Mouse (Mus musculus) heart, embryonic 16.5 days (tissue): Measurements from ENCODE around the gene Sec61a1. TPM values are rescaled to one million over a fixed set of nuclear protein-coding genes. Genes with fewer than 3 reads are reported as not detected.

Experiments used
- ATAC-seq: fragments of 200-750 bp; cut with Nextera tagmentation; replicated peaks from 2 replicates; pipeline ENCODE4 v1.8.0; 2017; ENCODE audit warnings: moderate number of reproducible peaks; ENCODE audit not compliant: insufficient read depth, low FRiP score; ENCODE audit errors: extremely low read depth
- H3K27ac ChIP-seq: fragments of 300-500 bp; sonication (generic); 2 replicates; pipeline ENCODE4 v1.5.1; 2014; ENCODE audit warnings: mild to moderate bottlenecking, low read length, control low read depth, moderate library complexity
- H3K27me3 ChIP-seq: fragments of 300-500 bp; sonication (generic); 2 replicates; pipeline ENCODE4 v1.6.1; 2014; ENCODE audit warnings: low read length, mixed read lengths; ENCODE audit not compliant: control insufficient read depth, insufficient read depth
- H3K36me3 ChIP-seq: fragments of 300-500 bp; sonication (generic); 2 replicates; pipeline ENCODE4 v1.6.1; 2014; ENCODE audit not compliant: control insufficient read depth, insufficient read depth
- H3K4me1 ChIP-seq: fragments of 300-500 bp; sonication (generic); 2 replicates; pipeline ENCODE4 v1.6.1; 2014; ENCODE audit warnings: low read length, mixed read lengths; ENCODE audit not compliant: control insufficient read depth, insufficient read depth
- H3K4me2 ChIP-seq: fragments of 300-500 bp; sonication (generic); 2 replicates; pipeline ENCODE4 v1.6.1; 2014; ENCODE audit warnings: low read depth, mild to moderate bottlenecking, control low read depth, low read length
- H3K4me3 ChIP-seq: fragments of 300-500 bp; sonication (generic); 2 replicates; pipeline ENCODE4 v1.5.1; 2014; ENCODE audit warnings: mild to moderate bottlenecking, control low read depth, low read length
- H3K9ac ChIP-seq: fragments of 300-500 bp; sonication (generic); 2 replicates; pipeline ENCODE4 v1.6.1; 2014; ENCODE audit warnings: low read length, control low read depth
- H3K9me3 ChIP-seq: fragments of 300-500 bp; sonication (generic); replicated peaks from 2 replicates; pipeline ENCODE4 v1.6.1; 2016; ENCODE audit warnings: low read length; ENCODE audit not compliant: control insufficient read depth
- WGBS: fragments of 180-500 bp; shearing (Covaris S2); extraction: QIAGEN DNeasy Blood & Tissue Kit; methylation state at CpG from one replicate; pipeline ENCODE4 v1.1.7; 2014; 5-methylcytosine and 5-hydroxymethylcytosine counted together
- polyA plus RNA-seq: library from polyadenylated mRNA; unstranded; fragments of >200 nt; fragmentation: Nextera tagmentation; extraction: Ambion mirVana; gene quantifications from 2 replicates; pipeline ENCODE4 v1.2.1, GENCODE M21; 2015

The Sec61a1 gene
- polyA plus RNA-seq, 1 experiment from 2014 or later: 171 TPM

DNA sequence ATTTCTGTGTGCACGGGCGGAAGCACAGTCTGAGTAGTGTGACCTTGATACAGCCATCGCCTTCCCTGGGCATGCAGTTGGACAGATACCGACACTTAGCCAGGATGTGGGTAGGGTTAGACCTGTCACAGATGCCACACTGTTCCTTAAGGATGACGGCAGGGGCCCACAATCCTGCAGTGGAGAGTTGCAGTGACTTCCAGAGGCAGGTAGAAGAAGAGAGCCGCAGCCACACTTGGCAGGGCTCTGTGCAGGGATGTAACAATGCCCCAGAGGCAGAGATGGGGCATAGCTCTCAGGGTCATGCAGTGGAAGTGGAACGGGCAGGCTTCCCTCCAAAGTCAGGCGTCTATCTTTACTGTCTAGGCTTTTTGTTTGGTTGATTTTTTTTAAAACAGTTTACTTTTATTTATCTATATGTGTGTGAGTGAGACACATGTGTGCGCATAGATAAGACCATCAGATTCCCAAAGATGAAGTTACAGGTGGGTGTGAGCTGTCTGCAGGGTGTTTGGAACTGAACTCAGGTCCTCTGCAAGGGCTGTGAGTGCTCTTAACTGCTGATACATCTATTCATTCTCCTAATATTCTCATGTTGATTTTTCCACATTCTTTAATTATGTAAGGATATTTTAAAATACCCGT lies 29.8 kb upstream of the Sec61a1 start:
- no peak overlapping the region for H3K4me2 ChIP-seq
- 69% methylated on average over 10 of the region's 10 CpGs for WGBS
- no peak for ATAC-seq

DNA sequence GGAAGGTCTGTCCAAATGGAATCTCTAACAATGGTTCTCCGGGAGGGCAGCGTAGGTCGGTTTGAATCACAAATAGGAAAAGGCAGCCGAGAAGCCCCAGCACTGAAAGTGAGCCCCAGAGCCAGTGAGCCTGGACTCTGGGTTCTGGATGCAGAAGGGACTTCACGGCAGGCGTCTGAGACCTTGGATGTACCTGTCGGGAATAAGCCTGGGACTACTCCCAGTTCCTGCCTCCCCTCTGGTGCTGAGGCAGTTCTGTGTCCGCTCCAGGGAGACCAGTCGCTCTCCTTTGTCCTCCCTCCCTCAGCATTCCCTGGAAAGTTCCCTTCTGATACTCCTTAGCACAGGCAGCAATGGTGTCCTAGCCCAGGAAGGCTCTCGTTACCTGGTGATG lies 26.7 kb upstream of the Sec61a1 start:
- peaks cover 25% of the 10 kb centered on the region for H3K27me3 ChIP-seq
- no peaks in the 10 kb centered on the region for H3K9me3 ChIP-seq
- no peak overlapping the region for H3K4me2 ChIP-seq
- H3K4me1 ChIP-seq: 0 out of 2 replicates have a peak, but pooled peaks cover 4% of the 10 kb centered on the region
- no peaks in the 10 kb centered on the region for H3K36me3 ChIP-seq
- 33% methylated on average over 10 of the region's 10 CpGs for WGBS
- no peak for ATAC-seq
- H3K9ac ChIP-seq: no peak overlapping the region
- H3K4me3 ChIP-seq: no peak overlapping the region
- no peak overlapping the region for H3K27ac ChIP-seq

More for the DNA sequence above, 29.8 kb upstream of the Sec61a1 start:
- H3K4me1 ChIP-seq: 0 out of 2 replicates have a peak, but pooled peaks cover 4% of the 10 kb centered on the region
- H3K27ac ChIP-seq: no peak overlapping the region
- no peaks in the 10 kb centered on the region for H3K36me3 ChIP-seq
- peaks cover 23% of the 10 kb centered on the region for H3K27me3 ChIP-seq
- H3K9me3 ChIP-seq: no peaks in the 10 kb centered on the region
- H3K4me3 ChIP-seq: no peak overlapping the region
- no peak overlapping the region for H3K9ac ChIP-seq

DNA sequence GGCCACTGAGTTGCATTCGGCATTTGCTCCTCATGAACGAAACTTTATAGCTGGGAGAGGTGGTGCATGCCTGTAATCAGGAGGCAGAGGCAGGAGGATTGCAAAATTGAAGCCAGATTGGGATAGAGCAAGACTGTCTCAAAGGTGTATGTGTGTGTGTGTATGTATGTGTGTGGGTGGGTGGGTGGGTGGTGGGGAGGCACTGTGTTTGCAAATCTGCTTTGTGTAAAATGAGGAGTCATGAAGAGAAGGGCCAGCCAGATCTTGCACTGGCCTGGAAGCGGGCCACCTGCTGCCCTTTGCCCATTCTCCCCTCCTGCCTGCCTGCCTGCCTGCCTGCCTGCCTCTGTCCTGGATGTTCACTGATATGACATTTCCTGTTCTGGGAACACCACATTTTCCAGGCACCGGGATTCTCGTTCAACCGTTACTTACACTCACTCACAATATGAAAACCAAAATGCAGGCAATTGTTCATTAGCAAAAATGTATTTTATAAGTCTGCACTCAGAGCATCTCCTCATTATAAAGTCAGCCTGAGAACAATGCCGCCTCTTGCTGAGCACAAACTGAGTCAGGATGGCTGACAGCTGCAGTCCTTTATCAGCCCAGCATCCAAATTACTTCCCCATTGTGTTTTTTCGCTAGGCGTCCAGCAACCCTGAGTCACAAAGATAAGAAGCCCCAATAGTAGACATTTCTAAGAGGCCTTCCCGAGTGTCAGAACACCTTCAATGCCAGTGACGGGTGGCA lies 26.1 kb upstream of the Sec61a1 start:
- Histone ChIP-seq H3K4me1 (0 out of 2 replicates have a peak, but pooled peaks cover 4% of the 10 kb centered on the region), H3K4me3 (no peak overlapping the region), H3K27ac (no peak overlapping the region), H3K27me3 (peaks cover 25% of the 10 kb centered on the region), H3K9ac (no peak overlapping the region), H3K9me3 (no peaks in the 10 kb centered on the region), H3K36me3 (no peaks in the 10 kb centered on the region), H3K4me2 (no peak overlapping the region)
- WGBS: 26% methylated on average over 11 of the region's 11 CpGs
- ATAC-seq: no peak

DNA sequence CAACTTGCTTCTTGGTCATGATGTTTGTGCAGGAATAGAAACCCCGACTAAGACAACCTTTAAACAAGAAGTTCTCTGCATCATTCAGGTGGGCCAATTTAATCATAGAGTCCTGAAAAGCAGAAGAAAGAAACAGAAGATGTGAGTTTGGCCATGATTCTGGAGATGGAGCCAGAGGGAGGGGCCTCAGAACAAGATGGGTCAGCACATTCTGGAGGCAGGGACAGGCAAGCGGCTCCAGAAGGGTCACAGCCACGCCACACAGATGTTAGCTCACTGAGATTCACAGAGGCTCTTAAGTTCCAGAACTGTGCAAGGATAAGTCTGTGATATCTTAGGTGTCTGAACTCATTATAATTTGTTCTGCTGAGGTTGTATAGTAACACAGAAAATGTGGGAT lies 25.5 kb upstream of the Sec61a1 start:
- H3K27me3 ChIP-seq: peaks cover 25% of the 10 kb centered on the region
- no peaks in the 10 kb centered on the region for H3K9me3 ChIP-seq
- no peak overlapping the region for H3K4me3 ChIP-seq
- no peak overlapping the region for H3K4me2 ChIP-seq
- ATAC-seq: no peak
- H3K27ac ChIP-seq: no peak overlapping the region
- 0 out of 2 replicates have a peak, but pooled peaks cover 4% of the 10 kb centered on the region for H3K4me1 ChIP-seq
- no peaks in the 10 kb centered on the region for H3K36me3 ChIP-seq
- H3K9ac ChIP-seq: no peak overlapping the region
- WGBS: 82% methylated on average over 3 of the region's 3 CpGs

DNA sequence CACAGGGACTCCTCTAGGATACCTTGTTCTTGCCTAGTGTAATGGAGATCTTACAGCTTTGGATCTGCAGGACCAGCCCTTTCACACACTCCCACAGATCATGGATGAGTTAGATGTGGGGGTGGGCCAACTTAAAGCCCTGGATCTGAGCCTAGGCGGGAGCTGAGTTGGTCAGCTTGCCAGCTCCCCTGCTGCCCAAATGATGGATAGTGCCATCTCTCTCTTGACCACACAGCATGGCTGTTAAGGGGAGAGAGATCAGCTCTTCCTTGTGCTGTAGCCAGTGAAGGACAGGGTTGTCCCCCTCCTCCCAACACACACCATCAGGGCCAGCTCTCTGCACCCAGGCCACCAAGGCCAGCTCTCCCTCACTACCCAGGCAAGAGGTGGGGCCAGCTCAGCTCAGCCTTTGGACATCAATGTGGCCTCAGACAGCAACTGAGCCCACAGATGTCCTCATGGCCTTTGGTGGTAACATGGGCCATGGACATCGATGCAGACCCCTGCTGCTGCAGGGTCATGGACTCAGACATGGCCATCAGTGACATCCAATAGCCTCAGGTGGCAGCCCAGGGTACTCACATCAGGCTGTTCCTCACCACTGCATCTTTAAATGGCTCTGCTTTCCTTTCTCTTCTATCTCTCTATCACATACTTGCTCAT lies 21.5 kb upstream of the Sec61a1 start:
- H3K4me2 ChIP-seq: no peak overlapping the region
- 63% methylated on average over 2 of the region's 2 CpGs for WGBS
- H3K9me3 ChIP-seq: no peaks in the 10 kb centered on the region
- no peak overlapping the region for H3K4me3 ChIP-seq
- H3K27me3 ChIP-seq: peaks cover 2% of the 10 kb centered on the region; the same call in 1 of the 2 replicates
- H3K27ac ChIP-seq: no peak overlapping the region
- H3K4me1 ChIP-seq: 0 out of 2 replicates have a peak, but pooled peaks cover 3% of the 10 kb centered on the region
- H3K9ac ChIP-seq: no peak overlapping the region
- H3K36me3 ChIP-seq: no peaks in the 10 kb centered on the region
- ATAC-seq: no peak

DNA sequence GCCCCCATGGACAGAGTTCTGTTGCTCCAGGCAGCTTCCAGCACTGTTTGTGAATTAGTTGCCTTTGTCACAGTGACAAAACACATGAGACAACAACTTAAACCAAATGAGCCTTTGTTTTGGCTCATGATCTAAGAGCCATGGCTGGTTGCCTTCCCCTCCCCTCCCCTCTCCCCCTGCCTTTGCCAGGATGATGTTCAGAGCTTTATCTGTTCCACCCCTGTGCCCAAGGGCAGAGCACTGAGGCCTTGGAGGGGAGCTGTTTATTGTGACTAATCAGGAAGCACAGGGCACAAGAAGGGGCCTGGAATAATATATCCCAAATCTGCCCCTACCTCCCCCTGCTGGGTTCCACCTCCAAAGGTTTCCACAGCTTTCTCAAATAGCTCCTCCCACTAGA lies 11.6 kb upstream of the Sec61a1 start:
- Histone ChIP-seq H3K4me1 (no peaks in the 10 kb centered on the region), H3K27me3 (no peaks in the 10 kb centered on the region), H3K27ac (no peak overlapping the region), H3K4me2 (no peak overlapping the region), H3K4me3 (no peak overlapping the region), H3K9me3 (no peaks in the 10 kb centered on the region), H3K9ac (no peak overlapping the region), H3K36me3 (no peaks in the 10 kb centered on the region)
- ATAC-seq: no peak

DNA sequence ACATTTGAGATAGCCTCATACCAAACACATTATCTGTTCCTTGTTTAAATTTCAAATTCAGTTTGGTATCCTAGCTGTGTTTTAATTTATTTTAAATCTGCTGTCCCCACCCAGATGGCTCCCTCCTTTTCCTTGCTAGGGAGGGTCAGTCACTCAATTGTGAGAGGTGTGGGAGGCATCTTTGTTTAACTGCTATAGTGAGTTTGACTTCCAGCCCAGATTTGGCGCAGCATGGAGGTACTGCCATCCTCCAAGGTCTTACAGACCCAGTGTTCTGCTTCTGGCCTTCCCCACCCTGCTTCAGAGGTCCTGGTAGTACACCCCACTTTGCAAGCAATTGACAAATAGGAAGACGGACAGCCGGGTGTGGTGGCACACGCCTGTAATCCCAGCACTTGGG lies 5.4 kb upstream of the Sec61a1 start:
- no peaks in the 10 kb centered on the region for H3K27me3 ChIP-seq
- no peaks in the 10 kb centered on the region for H3K9me3 ChIP-seq
- H3K4me2 ChIP-seq: no peak overlapping the region
- ATAC-seq: no peak
- H3K36me3 ChIP-seq: no peaks in the 10 kb centered on the region
- 87% methylated on average over 4 of the region's 4 CpGs for whole genome bisulfite sequencing
- no peak overlapping the region for H3K27ac ChIP-seq
- H3K4me3 ChIP-seq: no peak overlapping the region
- peaks cover 6% of the 10 kb centered on the region; the same call in 1 of the 2 replicates for H3K4me1 ChIP-seq
- no peak overlapping the region for H3K9ac ChIP-seq

DNA sequence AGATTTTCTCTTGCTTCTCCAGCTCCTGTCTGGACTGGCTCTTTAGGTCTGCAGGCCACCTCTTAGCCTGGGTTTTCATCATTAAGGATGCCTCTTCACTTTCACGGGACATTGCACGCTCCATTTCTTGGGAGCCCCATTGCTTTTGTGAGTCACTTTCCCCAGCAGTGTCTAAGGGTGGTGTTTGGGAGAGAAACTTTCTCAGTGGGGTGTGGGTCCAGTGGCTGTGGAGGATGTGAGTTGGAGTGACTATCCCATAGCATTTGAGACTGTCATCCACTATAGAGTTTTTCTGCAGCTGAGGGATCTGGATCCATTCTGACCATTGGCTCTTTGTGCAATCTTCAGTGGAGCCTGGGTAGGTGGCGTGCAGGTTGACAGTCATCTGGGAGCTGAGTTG lies 4.7 kb upstream of the Sec61a1 start:
- Histone ChIP-seq H3K4me2 (no peak overlapping the region), H3K36me3 (no peaks in the 10 kb centered on the region), H3K9me3 (no peaks in the 10 kb centered on the region), H3K4me3 (no peak overlapping the region), H3K9ac (no peak overlapping the region), H3K27me3 (no peaks in the 10 kb centered on the region), H3K27ac (no peak overlapping the region), H3K4me1 (peaks cover 6% of the 10 kb centered on the region; the same call in 1 of the 2 replicates)
- WGBS: 83% methylated on average over 3 of the region's 3 CpGs
- ATAC-seq: no peak

DNA sequence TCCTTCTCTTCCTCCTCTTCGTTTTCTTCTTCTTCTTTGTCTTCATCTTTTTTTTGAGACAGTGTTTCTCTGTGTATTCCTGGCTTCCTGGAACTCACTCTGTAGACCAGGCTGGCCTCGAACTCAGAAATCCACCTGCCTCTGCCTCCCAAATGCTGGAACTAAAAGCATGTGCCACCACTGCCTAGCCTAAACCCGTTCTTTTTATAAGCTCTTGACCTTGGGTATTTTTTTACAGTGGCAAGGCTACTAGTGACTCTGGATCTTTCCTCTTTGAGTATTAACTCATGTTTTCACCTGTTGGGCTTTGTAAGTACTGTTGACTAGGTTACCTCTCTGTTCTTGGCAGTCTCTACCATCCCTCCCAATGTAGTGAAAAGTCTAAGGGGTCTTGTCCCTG lies 4.3 kb upstream of the Sec61a1 start:
- ATAC-seq: no peak
- Histone ChIP-seq H3K36me3 (no peaks in the 10 kb centered on the region), H3K4me3 (no peak overlapping the region), H3K9ac (no peak overlapping the region), H3K27ac (no peak overlapping the region), H3K27me3 (no peaks in the 10 kb centered on the region), H3K9me3 (no peaks in the 10 kb centered on the region), H3K4me1 (peaks cover 6% of the 10 kb centered on the region; the same call in 1 of the 2 replicates), H3K4me2 (no peak overlapping the region)
- WGBS: 56% methylated on average over 3 of the region's 3 CpGs
